Comparison of ENCODE assay signal across 8 mouse cellular contexts in the genomic region with DNA sequence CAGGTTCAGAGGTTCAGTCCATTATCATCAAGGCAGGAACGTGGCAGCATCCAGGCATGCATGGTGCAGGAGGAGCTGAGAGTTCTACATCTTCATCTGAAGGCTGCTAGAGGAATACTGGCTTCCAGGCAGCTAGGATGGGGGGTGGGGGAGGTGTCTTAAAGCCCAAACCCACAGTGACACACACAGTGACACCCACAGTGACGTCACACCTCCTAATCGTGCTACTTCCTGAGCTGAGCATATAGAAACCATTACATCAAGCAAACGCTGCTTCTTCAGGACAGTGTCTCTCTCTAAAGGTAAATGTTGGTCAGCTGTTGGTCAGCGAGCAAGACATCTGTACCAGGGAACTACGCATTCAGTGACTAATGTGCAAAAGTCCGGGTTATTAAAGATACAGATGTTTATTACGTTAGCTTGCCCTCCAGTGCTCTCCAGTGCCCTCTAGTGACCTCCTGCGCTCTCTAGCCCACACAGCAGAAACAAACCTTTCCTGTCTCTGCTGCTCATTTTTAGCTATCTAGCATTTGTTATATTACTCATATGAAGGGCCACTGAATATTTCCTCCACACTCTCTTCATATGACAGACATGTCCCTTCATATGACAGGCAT.
DNase-seq lines count a peak whose midpoint lies in the region; ATAC-seq lines count a peak whose summit lies in the region.

No protein-coding gene starts in this region.

- DNase-seq in gastrocnemius, postnatal 10 days: peak; percentile 44
- DNase-seq in gastrocnemius, adult 8-10 months (ENCODE audit: low spot score in 2 of 2): no peak
- DNase-seq in urinary bladder, postnatal 36 days (ENCODE audit: low spot score in 2 of 2): peak; percentile 6 to 13
- no peak for DNase-seq in urinary bladder, adult 2 months (ENCODE audit: low spot score)
- peak; percentile 18 to 56 for DNase-seq in heart, postnatal 10 days
- peak; percentile 18 for DNase-seq in lung, postnatal 25 days (ENCODE audit: low spot score)
- DNase-seq in gastrocnemius, postnatal 25 days: no peak

- ATAC-seq in frontal cortex, adult (ENCODE audit: low TSS enrichment): no peak

- intact Hi-C loops in heart, postnatal 10 days (cut with DNase I): no loop called here

Comparison
In these comparisons a context has a peak if more than half of its experiments do, and no peak if none do; other contexts are left out.
1. DNase-seq: peak in gastrocnemius, postnatal 10 days (single experiment), urinary bladder, postnatal 36 days (2 of 2), heart, postnatal 10 days (2 of 2) and lung, postnatal 25 days (single experiment); none in gastrocnemius, adult 8-10 months (0 of 2), urinary bladder, adult 2 months (single experiment) and gastrocnemius, postnatal 25 days (single experiment).